In genomic region chr13:55468851-55469560, GRCm38 (mm10) we compare ENCODE assay signal across 10 mouse cellular contexts. TPM values are rescaled to one million over a fixed set of nuclear protein-coding genes. Genes with fewer than 3 reads are reported as not detected.
DNase-seq lines count a peak whose midpoint lies in the region; ATAC-seq and TF ChIP-seq lines count a peak whose summit lies in the region.
"Had no signal": no experiment of that assay in that cellular context is flagged by ENCODE, and none has a peak within 500 bp of the region (broad histone marks: within the 10 kb centered on the region; RNA-seq: fewer than 3 reads in every experiment).

No protein-coding gene starts in this region.

- TF ChIP-seq CTCF in heart, adult 2 months (IDR thresholded peaks at IDR 0.05) = peak; percentile 76
- TF ChIP-seq CTCF in small intestine, adult 2 months (IDR thresholded peaks at IDR 0.05; ENCODE audit: extremely low read depth, insufficient read length, insufficient replicate concordance, low read depth, low read length) = peak; percentile 55; the same call in 1 of the 2 replicates

- no peak overlapping the region for H3K9ac ChIP-seq in heart, adult 2 months (ENCODE audit: low read depth, low read length)
- H3K9ac ChIP-seq in hindbrain, embryonic 15.5 days = no peak overlapping the region
- H3K9ac ChIP-seq: stomach, embryonic 15.5 days had no signal

- no peak for TF ChIP-seq EP300 in heart, adult 2 months (IDR thresholded peaks at IDR 0.05; ENCODE audit: insufficient read depth, low read depth, low read length)

- DNase-seq in heart, adult 2 months = no peak
- DNase-seq in heart, adult 9 months (ENCODE audit: low spot score in 2 of 2) = no peak
- peak; percentile 48 to 59 for DNase-seq in spleen, postnatal 36 days (ENCODE audit: low spot score in 2 of 2)
- no peak for DNase-seq in spleen, adult 12 weeks (ENCODE audit: low spot score)
- DNase-seq in layer of hippocampus, adult 18-20 months (ENCODE audit: low spot score in 2 of 2) = no peak
- DNase-seq in cerebellum, adult 11-12 months = no peak

- intact Hi-C loops in heart, adult 2 months (cut with DNase I) = no loop called here

- 37% methylated on average over 13 of the region's 13 CpGs for WGBS in heart, adult 2 months
- WGBS in hindbrain, embryonic 15.5 days = 34% methylated on average over 13 of the region's 13 CpGs
- 44% methylated on average over 13 of the region's 13 CpGs for WGBS in small intestine, adult 2 months

- no peak for ATAC-seq in hindbrain, embryonic 15.5 days (ENCODE audit: low FRiP score, low read depth)

- no peaks in the 10 kb centered on the region for H3K36me3 ChIP-seq in heart, adult 2 months (ENCODE audit: control insufficient read depth, insufficient read depth, low read length)
- H3K36me3 ChIP-seq in hindbrain, embryonic 15.5 days = no peaks in the 10 kb centered on the region
- H3K36me3 ChIP-seq in small intestine, adult 2 months (ENCODE audit: control insufficient read depth, insufficient read depth, low read length) = no peaks in the 10 kb centered on the region

- peak overlapping the region; percentile 5; the same call in 1 of the 2 replicates for H3K4me2 ChIP-seq in hindbrain, embryonic 15.5 days
- H3K4me2 ChIP-seq: stomach, embryonic 15.5 days had no signal

- H3K9me3 ChIP-seq in hindbrain, embryonic 15.5 days = no peaks in the 10 kb centered on the region
- H3K9me3 ChIP-seq: stomach, embryonic 15.5 days had no signal

- no peak for TF ChIP-seq POLR2A in heart, adult 2 months (IDR thresholded peaks at IDR 0.05; ENCODE audit: insufficient read depth, low read depth, low read length)
- no peak for TF ChIP-seq POLR2A in small intestine, adult 2 months (IDR thresholded peaks at IDR 0.05; ENCODE audit: low read depth, low read length)

- no peaks in the 10 kb centered on the region for H3K27me3 ChIP-seq in heart, adult 2 months (ENCODE audit: control insufficient read depth, insufficient read depth, low read length)
- H3K27me3 ChIP-seq in hindbrain, embryonic 15.5 days = no peaks in the 10 kb centered on the region
- 0 out of 2 replicates have a peak, but pooled peaks cover 15% of the 10 kb centered on the region for H3K27me3 ChIP-seq in small intestine, adult 2 months (ENCODE audit: control insufficient read depth, insufficient read depth, low read length)
- H3K27me3 ChIP-seq: stomach, embryonic 15.5 days had no signal

- no peak overlapping the region for H3K27ac ChIP-seq in heart, adult 2 months
- 0 out of 2 replicates have a peak overlapping the region, but pooled peaks have one; percentile 93 for H3K27ac ChIP-seq in hindbrain, embryonic 15.5 days (replicated peaks)
- no peak overlapping the region for H3K27ac ChIP-seq in small intestine, adult 2 months (ENCODE audit: insufficient read depth, low read depth, low read length)
- H3K27ac ChIP-seq: macrophage; stomach, embryonic 15.5 days had no signal

- H3K79me2 ChIP-seq in heart, adult 2 months (replicated peaks; ENCODE audit: control insufficient read depth, insufficient read depth, low read length) = no peaks in the 10 kb centered on the region

- peaks cover 2% of the 10 kb centered on the region; the same call in 1 of the 2 replicates for H3K4me1 ChIP-seq in heart, adult 2 months (ENCODE audit: control insufficient read depth, insufficient read depth, low read length)
- peaks cover 95% of the 10 kb centered on the region for H3K4me1 ChIP-seq in hindbrain, embryonic 15.5 days (replicated peaks)
- H3K4me1 ChIP-seq in small intestine, adult 2 months (ENCODE audit: control insufficient read depth, insufficient read depth, insufficient read length, low read length) = peaks cover 18% of the 10 kb centered on the region

- H3K4me3 ChIP-seq in heart, adult 2 months = no peak overlapping the region
- H3K4me3 ChIP-seq in hindbrain, embryonic 15.5 days = no peak overlapping the region
- no peak overlapping the region for H3K4me3 ChIP-seq in small intestine, adult 2 months (ENCODE audit: low read depth, low read length)
- H3K4me3 ChIP-seq: stomach, embryonic 15.5 days had no signal

RNA-seq across cellular contexts. Expression of gene Prr7, which starts 4.9 kb away (rescaled TPM):
- total RNA-seq in heart, adult 2 months (2021) = under 1 TPM; 0.86 to 0.94 TPM
- polyA plus RNA-seq in heart, adult 2 months (2012; rRNA removed) = 0.53 and 1.1 TPM in 2 replicates
- polyA plus RNA-seq in hindbrain, embryonic 15.5 days (2015; fragmentation: Nextera tagmentation; extraction: Ambion mirVana) = 4.6 and 5.1 TPM in 2 replicates
- polyA plus RNA-seq in small intestine, adult 2 months (2012; rRNA removed) = 5.9 and 8.2 TPM in 2 replicates
- total RNA-seq in layer of hippocampus, adult 18-20 months (2021) = 10 to 100 TPM; 75.6 to 79.2 TPM
- polyA plus RNA-seq: macrophage had no signal

RNA-seq across cellular contexts. Expression of gene Dbn1, which starts 18.9 kb away (rescaled TPM):
- 1 to 10 TPM; 4.8 to 9.3 TPM for total RNA-seq in heart, adult 2 months (2021)
- polyA plus RNA-seq in heart, adult 2 months (2012; rRNA removed) = 10.4 and 11.5 TPM in 2 replicates
- polyA plus RNA-seq in hindbrain, embryonic 15.5 days (2015; fragmentation: Nextera tagmentation; extraction: Ambion mirVana) = 498 and 572 TPM in 2 replicates
- 8.9 and 9.8 TPM in 2 replicates for polyA plus RNA-seq in small intestine, adult 2 months (2012; rRNA removed)
- total RNA-seq in layer of hippocampus, adult 18-20 months (2021) = 100 to 1,000 TPM; 359 to 362 TPM
- polyA plus RNA-seq: macrophage had no signal

RNA-seq across cellular contexts. Expression of gene Grk6, which starts 24.1 kb away (rescaled TPM):
- total RNA-seq in heart, adult 2 months (2021) = 10 to 100 TPM; 17.1 to 19.5 TPM
- polyA plus RNA-seq in heart, adult 2 months (2012; rRNA removed) = 22.5 and 29.0 TPM in 2 replicates
- 38.2 and 40.7 TPM in 2 replicates for polyA plus RNA-seq in hindbrain, embryonic 15.5 days (2015; fragmentation: Nextera tagmentation; extraction: Ambion mirVana)
- polyA plus RNA-seq in small intestine, adult 2 months (2012; rRNA removed) = 21.1 and 38.4 TPM in 2 replicates
- 10 to 100 TPM; 60.3 to 63.2 TPM for total RNA-seq in layer of hippocampus, adult 18-20 months (2021)

RNA-seq across cellular contexts. Expression of gene F12, which starts 42.4 kb away (rescaled TPM):
- total RNA-seq in heart, adult 2 months (2021) = not detected
- 0.23 TPM in 1 of 2 replicates, not detected in the other for polyA plus RNA-seq in heart, adult 2 months (2012; rRNA removed)
- polyA plus RNA-seq in hindbrain, embryonic 15.5 days (2015; fragmentation: Nextera tagmentation; extraction: Ambion mirVana) = 0.17 and 0.66 TPM in 2 replicates
- polyA plus RNA-seq in small intestine, adult 2 months (2012; rRNA removed) = 0.41 and 0.60 TPM in 2 replicates
- total RNA-seq in layer of hippocampus, adult 18-20 months (2021) = under 1 TPM; 0.32 to 0.36 TPM
- polyA plus RNA-seq: macrophage had no signal

RNA-seq across cellular contexts. Expression of gene Pdlim7, which starts 44.5 kb away (rescaled TPM):
- total RNA-seq in heart, adult 2 months (2021) = 10 to 100 TPM; 46.9 to 54.0 TPM
- 86.3 and 98.2 TPM in 2 replicates for polyA plus RNA-seq in heart, adult 2 months (2012; rRNA removed)
- 158 and 171 TPM in 2 replicates for polyA plus RNA-seq in hindbrain, embryonic 15.5 days (2015; fragmentation: Nextera tagmentation; extraction: Ambion mirVana)
- polyA plus RNA-seq in small intestine, adult 2 months (2012; rRNA removed) = 57.1 and 60.2 TPM in 2 replicates
- total RNA-seq in layer of hippocampus, adult 18-20 months (2021) = 10 to 100 TPM; 93.2 to 99.5 TPM

Comparison
In these comparisons a context has a peak if more than half of its experiments do, and no peak if none do; other contexts are left out.
1. DNase-seq: peak in spleen, postnatal 36 days (2 of 2); none in heart, adult 2 months (0 of 2), heart, adult 9 months (0 of 2), spleen, adult 12 weeks (single experiment), layer of hippocampus, adult 18-20 months (0 of 2) and cerebellum, adult 11-12 months (single experiment).
2. RNA of gene Dbn1, which starts 18.9 kb away (polyA plus RNA-seq): 498 to 572 TPM in hindbrain, embryonic 15.5 days; 10.4 to 11.5 TPM in heart, adult 2 months and 8.9 to 9.8 TPM in small intestine, adult 2 months; every median in the first group is over 10 times any median in the second.